Mouse (Mus musculus): ENCODE results near the gene Abi3. TPM values are rescaled to one million over a fixed set of nuclear protein-coding genes. Genes with fewer than 3 reads are reported as not detected.
"Not testable (repeated sequence)": the region's sequence is repeated elsewhere in the genome, so short reads cannot be mapped to it uniquely, and the experiment has no call there.

Gene Abi3
- polyA plus RNA-seq (2012): 0.61 and 1.0 TPM in 2 replicates

- TF ChIP-seq GATA1 (IDR thresholded peaks at IDR 0.05; ENCODE audit: low read length): no peak
- Histone ChIP-seq H3K36me3 (ENCODE audit: control insufficient read depth) (no peaks in the 10 kb centered on the region), H3K4me1 (ENCODE audit: control insufficient read depth) (peaks cover 32% of the 10 kb centered on the region), H3K27me3 (ENCODE audit: control insufficient read depth) (peaks cover 36% of the 10 kb centered on the region), H3K9me3 (ENCODE audit: control insufficient read depth, low read length) (no peaks in the 10 kb centered on the region), H3K4me3 (replicated peaks) (peak within 1 kb of the TSS; percentile 42)
Measured at GRCm38 (mm10) chr11:95842074-95842681, at the start of gene Abi3. Gene Abi3, minus strand, starts transcription at chr11:95842476.

- no peaks in the 10 kb centered on the region for H3K27me3 ChIP-seq (ENCODE audit: control insufficient read depth)
- no peak for TF ChIP-seq TAL1 (IDR thresholded peaks at IDR 0.05; ENCODE audit: low read length)
- no peak for TF ChIP-seq GATA1 (IDR thresholded peaks at IDR 0.05; ENCODE audit: low read length)
Measured at GRCm38 (mm10) chr11:95890462-95891051, 48.3 kb upstream of the Abi3 start.

GRCm38 (mm10) chr11:95879861-95880260 is 37.6 kb upstream of the Abi3 start:
- not testable (repeated sequence) for H3K4me1 ChIP-seq (ENCODE audit: control insufficient read depth); H3K4me3 ChIP-seq (replicated peaks); H3K27me3 ChIP-seq (ENCODE audit: control insufficient read depth); H3K9me3 ChIP-seq (ENCODE audit: control insufficient read depth, low read length); H3K36me3 ChIP-seq (ENCODE audit: control insufficient read depth)

More at GRCm38 (mm10) chr11:95890462-95891051, 48.3 kb upstream of the Abi3 start:
- H3K4me1 ChIP-seq (ENCODE audit: control insufficient read depth): no peaks in the 10 kb centered on the region
- H3K36me3 ChIP-seq (ENCODE audit: control insufficient read depth): no peaks in the 10 kb centered on the region
- H3K4me3 ChIP-seq (replicated peaks): no peak overlapping the region
- H3K9me3 ChIP-seq (ENCODE audit: control insufficient read depth, low read length): peaks cover 4% of the 10 kb centered on the region

- H3K4me3 ChIP-seq (replicated peaks): no peak overlapping the region
- no peaks in the 10 kb centered on the region for H3K36me3 ChIP-seq (ENCODE audit: control insufficient read depth)
- no peaks in the 10 kb centered on the region; the same call in 1 of the 2 replicates for H3K27me3 ChIP-seq (ENCODE audit: control insufficient read depth)
- no peaks in the 10 kb centered on the region for H3K9me3 ChIP-seq (ENCODE audit: control insufficient read depth, low read length)
- no peak for TF ChIP-seq GATA1 (IDR thresholded peaks at IDR 0.05; ENCODE audit: low read length)
- no peak for TF ChIP-seq TAL1 (IDR thresholded peaks at IDR 0.05; ENCODE audit: low read length)
- 0 out of 2 replicates have a peak, but pooled peaks cover 2% of the 10 kb centered on the region for H3K4me1 ChIP-seq (ENCODE audit: control insufficient read depth)
Measured at GRCm38 (mm10) chr11:95876296-95876695, 34.0 kb upstream of the Abi3 start.

- Histone ChIP-seq H3K36me3 (ENCODE audit: control insufficient read depth) (no peaks in the 10 kb centered on the region), H3K27me3 (ENCODE audit: control insufficient read depth) (no peaks in the 10 kb centered on the region; the same call in 1 of the 2 replicates), H3K4me3 (replicated peaks) (no peak overlapping the region), H3K4me1 (ENCODE audit: control insufficient read depth) (0 out of 2 replicates have a peak, but pooled peaks cover 2% of the 10 kb centered on the region), H3K9me3 (ENCODE audit: control insufficient read depth, low read length) (no peaks in the 10 kb centered on the region)
- TF ChIP-seq GATA1 (IDR thresholded peaks at IDR 0.05; ENCODE audit: low read length) (no peak), TAL1 (IDR thresholded peaks at IDR 0.05; ENCODE audit: low read length) (no peak)
Measured at GRCm38 (mm10) chr11:95875804-95876203, 33.5 kb upstream of the Abi3 start.

GRCm38 (mm10) chr11:95869918-95870470 is 27.7 kb upstream of the Abi3 start:
- TF ChIP-seq TAL1 (IDR thresholded peaks at IDR 0.05; ENCODE audit: low read length): no peak
- H3K27me3 ChIP-seq (ENCODE audit: control insufficient read depth): no peaks in the 10 kb centered on the region
- H3K4me3 ChIP-seq (replicated peaks): no peak overlapping the region
- no peaks in the 10 kb centered on the region for H3K9me3 ChIP-seq (ENCODE audit: control insufficient read depth, low read length)
- peaks cover 14% of the 10 kb centered on the region for H3K4me1 ChIP-seq (ENCODE audit: control insufficient read depth)
- H3K36me3 ChIP-seq (ENCODE audit: control insufficient read depth): peaks cover 2% of the 10 kb centered on the region

GRCm38 (mm10) chr11:95869442-95869841 is 27.2 kb upstream of the Abi3 start:
- TF ChIP-seq GATA1 (IDR thresholded peaks at IDR 0.05; ENCODE audit: low read length) (no peak), TAL1 (IDR thresholded peaks at IDR 0.05; ENCODE audit: low read length) (no peak)
- no peak overlapping the region for H3K4me3 ChIP-seq (replicated peaks)
- H3K27me3 ChIP-seq (ENCODE audit: control insufficient read depth): no peaks in the 10 kb centered on the region
- peaks cover 2% of the 10 kb centered on the region for H3K36me3 ChIP-seq (ENCODE audit: control insufficient read depth)
- H3K9me3 ChIP-seq (ENCODE audit: control insufficient read depth, low read length): no peaks in the 10 kb centered on the region
- H3K4me1 ChIP-seq (ENCODE audit: control insufficient read depth): peaks cover 14% of the 10 kb centered on the region

GRCm38 (mm10) chr11:95861397-95861796 is 19.1 kb upstream of the Abi3 start:
- Histone ChIP-seq H3K36me3 (ENCODE audit: control insufficient read depth) (peaks cover 27% of the 10 kb centered on the region), H3K4me3 (replicated peaks) (no peak overlapping the region)
- TF ChIP-seq GATA1 (IDR thresholded peaks at IDR 0.05; ENCODE audit: low read length) (no peak), TAL1 (IDR thresholded peaks at IDR 0.05; ENCODE audit: low read length) (no peak)

GRCm38 (mm10) chr11:95860071-95860490 is 17.8 kb upstream of the Abi3 start:
- TF ChIP-seq GATA1 (IDR thresholded peaks at IDR 0.05; ENCODE audit: low read length) (peak; percentile 51; the same call in 1 of the 2 replicates), TAL1 (IDR thresholded peaks at IDR 0.05; ENCODE audit: low read length) (peak; percentile 38; the same call in 1 of the 3 replicates)
- Histone ChIP-seq H3K9me3 (ENCODE audit: control insufficient read depth, low read length) (no peaks in the 10 kb centered on the region; the same call in 1 of the 2 replicates), H3K4me1 (ENCODE audit: control insufficient read depth) (peaks cover 35% of the 10 kb centered on the region)

More at GRCm38 (mm10) chr11:95861397-95861796, 19.1 kb upstream of the Abi3 start:
- Histone ChIP-seq H3K27me3 (ENCODE audit: control insufficient read depth) (no peaks in the 10 kb centered on the region), H3K9me3 (ENCODE audit: control insufficient read depth, low read length) (no peaks in the 10 kb centered on the region), H3K4me1 (ENCODE audit: control insufficient read depth) (peaks cover 35% of the 10 kb centered on the region)

More at GRCm38 (mm10) chr11:95860071-95860490, 17.8 kb upstream of the Abi3 start:
- Histone ChIP-seq H3K4me3 (replicated peaks) (peak overlapping the region; percentile 66), H3K36me3 (ENCODE audit: control insufficient read depth) (peaks cover 27% of the 10 kb centered on the region), H3K27me3 (ENCODE audit: control insufficient read depth) (no peaks in the 10 kb centered on the region)
